Mouse (Mus musculus): ENCODE data around the gene Dbp.
A peak's percentile ranks its signal among the peaks of the same experiment; 100 is the strongest.

Gene Dbp

DNA sequence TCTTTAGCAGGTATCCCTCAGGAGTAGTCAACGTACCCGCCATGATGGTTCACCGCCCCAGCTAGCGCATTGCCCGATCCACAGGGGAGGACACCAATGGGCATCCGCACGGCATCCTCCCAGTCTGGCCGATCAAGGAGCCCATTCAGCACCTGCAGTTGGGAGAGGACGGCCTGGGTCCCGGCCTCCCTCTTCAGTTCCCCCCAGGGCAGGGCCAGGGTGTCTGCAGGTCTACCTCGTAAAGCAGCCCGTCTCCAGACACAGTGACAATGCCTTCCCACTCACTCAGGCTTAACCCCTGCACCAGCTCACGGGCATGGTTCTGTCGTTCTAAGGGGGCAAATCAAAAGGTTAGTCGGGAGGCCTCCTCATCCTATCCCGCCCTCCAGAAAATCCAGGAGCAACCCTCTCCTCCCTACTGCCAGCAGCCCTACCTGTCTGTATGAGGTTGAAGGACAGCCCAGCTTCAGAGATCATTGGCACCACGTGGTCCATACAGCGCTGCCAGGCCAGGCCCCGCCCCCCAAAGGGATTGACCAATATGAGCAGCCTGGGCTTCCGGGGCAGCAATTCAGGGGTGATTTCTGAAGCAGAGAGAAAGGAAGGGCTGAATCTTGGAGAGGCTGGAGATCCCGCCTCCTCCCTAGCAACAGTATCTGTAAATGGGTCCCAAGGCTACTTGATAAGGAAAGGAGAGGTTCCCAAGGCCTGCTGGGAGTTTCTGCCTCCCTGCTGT, 7.3 kb downstream of the Dbp start:
- DNase-seq (ENCODE audit: low spot score), result peak; percentile 89

DNA sequence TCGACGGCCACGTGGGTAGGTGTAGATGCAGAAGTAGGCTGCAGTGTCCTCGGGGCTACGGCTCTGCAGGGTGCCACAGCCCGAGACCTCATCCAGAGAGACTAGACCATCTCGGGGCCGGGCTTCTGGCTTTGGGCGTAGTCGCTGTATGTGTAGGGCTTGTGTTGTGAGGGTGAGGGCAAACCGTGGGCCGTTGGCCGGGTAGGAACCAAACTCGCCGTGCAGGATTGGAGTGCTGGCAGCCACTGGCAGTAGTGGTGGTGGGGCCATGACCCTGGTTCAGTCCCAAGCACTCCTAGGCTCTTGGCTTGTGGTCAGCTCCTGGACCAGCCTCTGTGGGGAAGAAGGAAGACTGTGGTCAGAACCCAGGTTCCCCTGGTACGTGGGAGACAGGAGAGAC, 8.5 kb downstream of the Dbp start:
- no peak for DNase-seq (ENCODE audit: low spot score)

DNA sequence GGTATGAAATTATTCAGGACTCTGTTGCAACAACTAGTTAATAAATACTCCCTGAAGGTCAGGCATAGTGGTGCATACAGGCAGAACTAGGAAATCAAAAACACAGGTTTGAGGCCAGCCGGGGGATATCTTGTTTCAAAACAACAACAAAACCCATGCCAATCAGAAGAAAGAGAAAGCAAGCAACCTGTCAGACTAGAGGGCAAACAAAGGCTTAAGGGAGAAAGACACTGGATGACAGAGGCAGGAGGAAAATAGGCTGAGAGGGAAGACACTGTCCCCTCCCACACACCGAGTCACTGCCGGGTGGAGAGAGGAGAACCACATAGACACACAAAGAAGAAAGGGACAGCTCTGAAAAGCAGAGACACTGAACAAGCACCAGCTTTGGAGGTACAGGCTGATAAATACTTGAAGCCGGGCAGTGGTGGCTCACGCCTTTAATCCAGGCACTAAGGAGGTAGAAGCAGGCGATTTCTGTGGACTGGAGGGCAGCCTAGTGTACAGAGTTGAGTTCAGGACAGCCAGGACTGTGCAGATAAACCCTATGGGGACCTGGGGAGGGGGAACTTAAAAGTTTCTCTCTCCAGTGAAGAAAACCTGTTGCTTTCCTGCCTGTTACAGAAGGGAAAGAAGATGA, 9.1 kb downstream of the Dbp start:
- DNase-seq (ENCODE audit: low spot score), result no peak

DNA sequence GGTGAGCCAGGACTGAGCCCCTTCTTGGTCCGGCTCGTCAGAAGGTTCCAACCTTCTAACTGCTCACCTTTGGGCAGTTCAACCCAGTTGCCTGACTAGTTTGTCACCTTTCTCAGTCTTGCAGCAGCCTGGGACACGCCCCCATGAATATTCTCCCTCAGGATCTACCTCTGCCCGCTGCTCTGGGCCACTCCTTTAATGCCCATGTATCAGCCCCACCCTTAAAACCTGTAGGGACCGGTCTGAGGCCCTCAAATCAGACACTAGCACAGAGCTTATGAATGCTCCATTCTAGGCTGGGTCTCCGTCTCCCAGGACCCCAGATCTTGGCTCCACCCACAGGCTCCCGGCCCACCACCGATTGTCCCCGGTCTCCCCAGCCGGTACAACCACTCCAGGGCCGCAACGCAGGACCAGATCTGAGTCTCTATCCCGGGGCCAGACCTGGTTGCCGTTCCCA, 9.8 kb downstream of the Dbp start:
- DNase-seq (ENCODE audit: low spot score), result no peak

DNA sequence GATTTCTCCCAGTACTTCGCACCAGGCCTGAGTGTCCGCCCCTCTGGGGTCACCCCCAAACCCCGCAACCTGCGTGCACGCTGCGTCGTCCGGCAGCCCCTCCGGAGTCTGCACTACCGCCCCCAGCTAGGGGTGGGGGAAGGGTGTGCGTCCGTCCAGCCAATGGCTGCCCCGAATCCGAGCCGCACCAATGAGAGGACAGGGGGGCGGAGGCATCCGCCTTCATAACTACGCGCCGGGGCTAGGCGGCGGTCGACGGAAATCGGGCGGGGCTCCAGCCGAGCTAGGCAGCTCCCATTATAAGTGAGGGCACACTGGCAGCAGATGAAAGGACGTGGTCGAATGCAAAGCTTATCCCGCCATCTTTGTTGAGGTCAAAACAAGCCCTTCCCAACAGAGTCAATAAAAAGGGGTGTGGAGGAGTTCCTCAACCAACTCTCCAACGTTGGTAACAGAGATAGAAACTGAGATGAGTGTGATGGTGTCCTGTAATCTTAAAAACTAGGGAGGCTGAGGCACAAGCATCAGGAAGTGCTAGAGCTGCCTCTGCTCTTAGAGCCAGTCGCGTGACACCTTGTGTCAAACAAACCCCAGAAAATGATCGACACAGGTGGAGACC, 10.3 kb downstream of the Dbp start, which contains the start of gene Rpl18:
TSS of gene Rpl18 (plus strand) at position 368 of the 619 bp plus-strand sequence.
- DNase-seq (ENCODE audit: low spot score), result peak; percentile 99

DNA sequence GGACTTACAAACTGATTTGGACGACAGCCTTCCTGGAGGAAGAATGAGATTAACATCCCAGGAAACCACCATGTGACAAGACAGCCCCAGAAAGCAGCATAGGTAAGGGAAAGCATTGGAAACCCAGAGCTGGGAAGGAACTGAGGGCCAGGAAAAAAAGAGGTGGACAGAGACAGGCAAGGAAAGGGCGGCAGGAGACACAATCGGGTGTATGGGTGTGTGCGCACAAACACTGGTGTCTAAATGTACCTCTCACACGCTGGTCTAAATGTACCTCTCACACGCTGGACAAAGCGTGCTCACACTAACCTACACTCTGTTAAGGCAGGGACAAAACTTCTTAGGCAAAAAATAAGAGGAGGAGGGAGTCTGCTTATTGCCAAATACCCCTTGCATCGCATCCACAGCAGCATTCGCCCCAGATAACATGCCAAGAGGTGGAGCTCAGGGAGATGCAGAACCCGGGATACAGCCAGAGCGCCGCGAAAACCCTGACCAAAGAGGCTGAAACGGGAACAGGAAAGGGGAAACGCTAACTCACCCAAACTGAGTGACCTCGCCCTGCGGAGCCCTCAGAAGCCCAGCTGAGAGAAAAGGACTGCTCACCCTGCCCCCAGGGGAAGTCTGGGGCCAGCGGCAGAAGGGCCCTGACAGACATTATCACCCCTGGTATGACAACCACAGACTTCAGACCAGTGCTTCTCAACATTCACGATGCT, 11.0 kb downstream of the Dbp start:
- no peak for DNase-seq (ENCODE audit: low spot score)

DNA sequence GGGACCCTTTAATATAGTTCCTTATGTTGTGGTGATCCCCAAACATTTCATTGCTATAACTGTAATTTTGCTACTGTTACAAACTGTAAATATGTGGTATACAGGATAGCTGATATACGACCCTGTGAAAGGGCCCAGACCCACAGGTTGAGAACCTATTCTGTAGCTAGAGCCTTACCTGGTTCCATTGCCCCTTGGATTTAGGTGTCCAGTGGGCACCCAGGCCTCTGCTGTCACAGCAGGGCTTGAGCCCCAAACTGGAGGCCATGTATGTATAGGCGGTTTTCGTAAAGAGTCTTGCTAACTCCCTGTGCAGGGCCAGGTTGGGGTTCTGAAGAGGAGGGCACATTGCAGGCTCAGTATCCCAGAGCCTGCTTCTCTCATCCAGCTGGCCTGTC, 11.6 kb downstream of the Dbp start:
- no peak for DNase-seq (ENCODE audit: low spot score)

DNA sequence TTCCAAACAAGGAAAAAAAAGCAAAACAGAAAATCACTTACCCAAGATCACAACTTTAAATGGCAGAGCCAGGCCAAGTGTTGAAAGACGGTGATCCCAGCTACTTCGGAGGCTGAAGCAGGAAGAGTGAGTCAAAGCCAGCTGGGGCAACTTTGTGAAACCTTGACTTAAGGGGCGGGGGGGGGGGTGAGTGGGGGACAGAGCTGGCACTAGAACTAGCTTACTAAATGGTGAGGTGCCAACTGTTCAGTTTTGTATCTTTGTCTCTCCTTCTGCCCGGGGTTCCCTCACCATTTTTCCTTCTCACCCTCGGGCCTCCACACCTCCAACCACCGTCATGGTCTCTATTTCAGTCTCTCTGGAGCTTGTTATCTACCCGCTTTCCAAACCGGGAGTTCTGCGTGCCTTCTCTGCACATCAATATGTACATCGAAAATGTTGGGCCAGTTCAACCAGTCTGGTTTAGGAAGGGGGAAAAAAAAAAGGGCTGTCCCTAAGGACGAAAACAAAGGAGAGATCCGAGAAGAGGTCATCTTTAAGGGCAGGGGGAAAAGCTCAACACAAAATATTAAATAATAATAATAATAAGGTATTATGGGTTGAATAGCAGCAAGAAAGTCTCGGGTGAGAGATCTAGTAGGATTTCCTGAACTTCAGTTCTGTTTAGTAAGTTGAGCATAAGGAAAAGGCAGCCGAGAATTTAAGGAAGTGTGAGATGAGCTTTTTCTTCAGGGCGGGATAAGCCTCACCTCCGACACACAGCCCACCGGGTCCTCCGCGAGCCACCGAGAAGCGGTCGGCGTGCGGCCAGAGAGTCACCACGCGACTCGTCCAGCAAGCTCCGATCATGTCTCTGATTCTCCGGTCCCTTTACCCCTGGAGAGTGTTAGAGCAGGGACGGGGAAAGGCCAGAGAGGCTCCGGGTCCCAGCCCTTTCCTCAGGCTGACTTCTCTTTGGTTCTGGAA, 12.3 kb downstream of the Dbp start:
- no peak for DNase-seq (ENCODE audit: low spot score)

DNA sequence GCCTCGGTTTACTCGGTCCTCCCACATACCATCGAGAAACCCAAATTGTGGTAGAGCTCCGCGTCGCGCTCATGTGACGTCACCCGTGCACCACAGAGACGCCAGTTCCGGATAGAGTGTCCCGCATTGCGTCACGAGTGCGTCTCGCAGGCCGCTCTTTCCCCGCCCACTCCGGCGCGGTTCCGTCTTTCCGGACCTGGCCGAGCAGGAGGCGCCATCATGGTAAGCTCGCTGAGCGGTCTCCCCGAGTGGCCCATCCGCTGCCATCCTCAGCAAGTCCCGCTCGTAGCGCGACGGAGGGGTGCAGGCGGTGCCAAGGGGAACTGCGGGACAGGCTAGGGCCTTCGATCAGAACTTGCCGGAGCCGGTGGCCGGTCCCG, 13.0 kb downstream of the Dbp start, which contains the start of gene Sphk2:
TSS of gene Sphk2 (minus strand) at position 85 of the 380 bp plus-strand sequence.
- peak; percentile 98 for DNase-seq (ENCODE audit: low spot score)

DNA sequence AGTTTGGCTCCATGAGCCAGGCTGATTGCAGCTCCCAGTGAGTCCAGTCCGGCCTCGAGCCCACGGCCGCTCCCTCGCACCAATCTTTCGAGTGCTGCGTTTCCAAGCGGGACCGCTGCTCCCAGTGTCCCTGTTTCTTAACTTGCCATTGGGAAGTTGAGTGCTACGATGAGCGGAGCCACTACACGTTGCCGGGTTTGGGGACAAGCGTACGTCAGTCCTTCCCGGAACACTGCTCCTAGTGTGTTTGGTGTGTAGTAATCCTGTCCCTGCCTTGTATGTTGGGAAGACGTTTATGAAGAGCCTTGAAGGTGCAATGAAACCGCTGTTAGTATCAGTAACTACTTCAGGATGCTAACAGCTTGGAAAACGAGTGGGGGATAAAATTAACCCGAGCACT, 13.4 kb downstream of the Dbp start:
- DNase-seq (ENCODE audit: low spot score), result no peak

DNA sequence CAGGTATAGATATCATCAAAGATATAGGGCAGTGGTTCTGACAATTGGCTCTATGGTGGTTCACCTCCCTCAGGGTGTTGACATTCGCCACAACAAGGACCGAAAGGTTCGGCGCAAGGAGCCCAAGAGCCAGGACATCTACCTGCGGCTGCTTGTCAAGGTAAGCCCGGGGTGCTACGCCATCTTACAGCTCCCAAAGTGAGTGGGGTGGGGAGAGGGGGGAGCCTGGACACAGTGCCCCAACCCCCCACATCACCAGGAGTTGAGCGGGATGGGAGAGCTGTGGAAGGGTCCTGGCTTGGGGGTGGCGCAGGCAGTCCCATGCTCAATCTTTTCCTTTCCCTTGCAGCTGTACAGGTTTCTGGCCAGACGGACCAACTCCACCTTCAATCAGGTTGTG, 14.3 kb downstream of the Dbp start:
- no peak for DNase-seq (ENCODE audit: low spot score)

DNA sequence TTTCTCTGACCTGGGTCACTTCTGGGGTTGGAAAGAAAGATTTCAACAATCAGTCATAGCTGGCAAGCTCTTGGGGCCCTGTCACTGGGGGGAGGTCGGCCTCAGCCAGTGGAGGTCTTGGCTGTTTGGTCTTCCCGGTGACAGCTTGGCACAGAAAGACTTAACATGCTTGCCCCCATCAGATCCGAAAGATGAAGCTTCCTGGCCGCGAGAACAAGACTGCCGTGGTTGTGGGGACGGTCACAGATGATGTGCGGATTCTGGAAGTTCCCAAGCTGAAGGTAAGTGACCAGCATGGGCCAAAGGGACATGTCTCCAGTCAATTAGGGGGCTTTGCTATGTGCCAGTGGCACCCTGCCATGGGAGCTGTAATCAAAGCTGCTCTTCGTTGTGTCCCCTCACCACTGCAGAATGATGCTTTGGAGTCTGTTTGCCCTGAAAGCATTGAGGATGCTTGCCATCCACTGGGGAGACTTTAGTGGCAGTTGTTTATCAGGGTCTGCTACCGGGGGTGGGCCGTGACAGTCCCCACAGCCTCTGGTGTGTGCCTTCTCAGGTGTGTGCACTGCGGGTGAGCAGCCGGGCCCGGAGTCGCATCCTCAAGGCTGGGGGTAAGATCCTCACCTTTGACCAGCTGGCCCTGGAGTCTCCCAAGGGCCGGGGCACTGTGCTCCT, 15.0 kb downstream of the Dbp start:
- no peak for DNase-seq (ENCODE audit: low spot score)

DNA sequence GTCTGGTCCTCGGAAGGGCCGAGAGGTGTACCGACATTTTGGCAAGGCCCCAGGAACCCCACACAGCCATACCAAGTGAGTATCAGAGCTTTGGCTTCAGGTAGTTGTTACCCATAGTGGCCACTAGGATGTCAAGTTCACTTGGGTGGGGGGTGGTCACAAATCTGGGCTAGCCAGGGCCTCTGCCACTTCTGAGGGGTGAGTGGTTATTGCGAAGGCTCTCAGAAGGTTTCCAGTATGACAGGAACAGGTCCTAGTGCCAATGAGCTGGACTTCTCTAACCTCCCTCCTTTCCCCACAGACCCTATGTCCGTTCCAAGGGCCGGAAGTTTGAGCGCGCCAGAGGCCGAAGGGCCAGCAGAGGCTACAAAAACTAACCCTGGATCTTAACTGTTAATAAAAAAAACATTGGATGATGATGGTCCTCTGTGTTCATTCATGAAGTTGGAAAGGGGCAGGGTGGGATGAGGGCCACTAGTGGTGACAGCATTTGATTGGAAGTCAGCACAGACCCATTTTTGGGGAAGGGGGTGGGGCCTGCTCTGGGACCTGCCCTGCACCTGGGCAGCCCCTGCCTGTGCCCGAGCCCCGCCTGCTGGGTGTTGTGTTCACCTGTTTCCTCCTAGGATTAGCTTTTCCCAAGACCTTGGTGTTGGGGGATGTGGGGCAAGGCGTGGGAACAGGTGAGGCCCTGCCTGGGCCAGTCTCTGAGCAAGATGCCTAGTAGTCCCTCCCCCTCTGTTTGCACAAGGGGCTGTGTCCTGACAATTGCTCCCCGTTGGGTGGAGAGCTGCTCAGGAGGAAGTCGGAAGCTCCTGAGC, 15.7 kb downstream of the Dbp start, which contains the start of gene Fam83e:
TSS of gene Fam83e (plus strand) at position 800 of the 821 bp plus-strand sequence.
- DNase-seq (ENCODE audit: low spot score), result no peak

DNA sequence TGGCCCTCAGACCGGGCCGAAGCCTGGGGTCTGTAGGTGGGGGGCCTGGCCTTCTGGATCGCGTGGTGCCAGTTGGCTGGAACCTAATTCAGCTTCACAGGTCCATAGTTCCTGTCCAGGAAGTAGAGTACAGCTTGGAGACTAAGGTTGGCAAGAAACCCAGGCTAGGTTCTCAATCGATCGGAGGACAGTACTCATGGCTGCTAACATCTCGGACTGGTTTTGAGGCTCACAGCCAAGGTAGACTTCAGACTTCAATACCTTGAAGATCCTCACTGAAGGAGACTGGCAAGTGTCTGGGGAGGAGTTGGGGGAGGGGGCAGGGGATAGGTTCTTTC, 16.3 kb downstream of the Dbp start:
- no peak for DNase-seq (ENCODE audit: low spot score)

DNA sequence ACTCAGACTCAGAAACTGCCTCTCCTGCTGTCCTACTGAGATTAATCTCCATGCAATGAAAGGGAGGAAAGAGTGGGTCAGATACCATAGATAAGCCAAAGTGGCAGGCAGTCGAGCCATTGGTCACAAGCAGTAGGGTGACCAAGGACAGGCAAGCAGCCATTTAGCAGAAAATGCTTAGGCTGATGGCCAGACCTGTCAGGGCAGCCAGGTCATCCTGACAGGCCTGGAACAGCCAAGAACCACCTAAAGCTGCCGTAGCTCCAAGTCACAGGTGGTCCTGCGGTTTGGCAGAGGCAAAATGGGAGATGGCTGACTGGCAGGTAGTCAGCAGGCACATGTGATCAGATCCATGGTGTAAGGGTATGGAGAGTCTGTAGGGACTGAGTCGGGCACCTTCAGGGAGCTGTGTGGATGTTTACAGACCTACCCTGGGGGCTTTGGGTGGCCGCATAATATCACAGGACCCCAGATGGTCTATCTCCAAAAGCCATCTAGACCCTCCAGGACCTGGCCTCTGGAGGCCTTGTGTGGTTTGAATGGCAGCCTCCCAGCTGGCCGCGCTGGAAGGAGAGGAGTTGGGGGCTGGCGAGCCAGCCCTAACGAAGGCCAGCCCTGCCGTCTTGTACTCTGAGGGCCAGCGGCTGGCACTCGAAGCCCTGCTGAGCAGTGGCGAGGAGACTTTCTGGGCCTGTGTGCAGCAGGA, 16.9 kb downstream of the Dbp start:
- DNase-seq (ENCODE audit: low spot score), result no peak

DNA sequence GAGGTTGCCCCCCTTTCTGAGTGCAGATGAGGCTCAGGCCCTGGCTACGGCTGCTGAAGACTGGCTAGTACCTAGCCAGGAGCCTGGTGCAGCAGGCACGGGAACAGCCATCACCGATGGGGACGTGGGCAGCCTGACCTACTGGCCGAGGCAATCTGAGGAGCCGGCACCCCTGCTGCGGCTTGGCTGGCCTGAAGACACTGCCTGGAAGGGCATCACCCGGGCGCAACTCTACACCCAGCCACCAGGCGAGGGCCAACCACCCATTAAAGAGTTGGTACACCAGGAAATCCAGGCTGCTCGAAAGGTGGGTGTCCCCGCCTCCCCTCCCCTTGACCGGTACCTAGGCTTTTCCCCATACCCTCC, 17.4 kb downstream of the Dbp start:
- no peak for DNase-seq (ENCODE audit: low spot score)

DNA sequence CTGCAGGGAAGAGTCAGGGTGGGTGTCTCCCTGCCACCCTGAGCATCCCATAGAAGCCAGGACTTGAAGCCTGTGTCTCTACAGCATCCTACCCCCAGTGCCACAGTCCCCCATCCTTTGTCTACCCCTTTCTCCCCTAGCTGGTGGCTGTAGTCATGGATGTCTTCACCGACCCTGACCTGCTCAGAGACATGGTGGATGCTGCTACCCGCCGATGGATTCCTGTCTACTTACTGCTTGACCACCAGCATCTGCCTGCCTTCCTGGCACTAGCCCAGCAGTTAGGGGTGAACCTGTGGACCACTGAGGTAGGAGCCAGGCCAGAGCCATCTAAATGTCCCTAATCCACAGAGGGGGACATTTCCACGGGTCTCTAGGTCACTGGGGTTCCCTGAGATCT, 18.4 kb downstream of the Dbp start:
- DNase-seq (ENCODE audit: low spot score), result no peak

DNA sequence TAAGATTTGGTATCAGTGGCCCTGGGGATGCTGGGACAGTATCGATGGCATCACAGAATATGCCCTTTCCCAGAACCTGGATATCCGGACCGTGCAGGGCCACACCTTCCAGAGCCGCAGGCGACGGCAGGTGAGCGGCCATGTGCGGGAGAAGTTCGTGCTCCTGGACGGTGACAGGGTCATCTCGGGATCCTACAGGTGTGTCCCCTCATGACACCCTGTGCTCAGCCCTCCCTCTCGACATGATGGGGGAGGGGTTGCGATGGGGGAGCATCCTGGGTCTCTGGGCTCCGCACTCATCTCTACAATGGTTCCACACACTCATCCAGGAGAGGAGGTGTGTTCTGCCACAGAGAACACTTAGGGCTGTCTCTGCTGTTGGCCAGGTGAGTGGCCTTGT, 18.9 kb downstream of the Dbp start:
- no peak for DNase-seq (ENCODE audit: low spot score)

DNA sequence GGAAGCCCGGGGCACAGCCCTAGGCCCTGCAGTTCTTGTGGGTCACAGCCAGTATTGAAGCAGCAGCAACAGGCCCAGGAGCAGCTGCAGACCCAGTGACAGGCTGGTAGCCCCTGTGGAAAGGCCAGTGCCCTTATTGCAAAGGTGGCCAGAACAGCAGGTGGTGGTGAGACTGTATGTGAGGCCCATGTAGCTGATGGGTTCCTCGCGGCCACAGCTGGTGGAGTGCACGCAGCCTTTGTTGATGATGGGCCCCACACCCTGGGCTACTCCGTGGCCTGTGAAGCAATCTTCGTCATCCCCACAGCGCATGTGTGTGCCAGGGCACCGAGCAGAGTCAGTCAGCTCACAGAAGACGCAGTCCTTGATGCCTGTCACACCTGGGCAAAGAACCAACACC, 20.3 kb downstream of the Dbp start:
- DNase-seq (ENCODE audit: low spot score), result no peak

All from lung, postnatal 25 days (tissue).